Mouse (Mus musculus): Measurements from ENCODE around the gene Galns.

Gene Galns

DNA sequence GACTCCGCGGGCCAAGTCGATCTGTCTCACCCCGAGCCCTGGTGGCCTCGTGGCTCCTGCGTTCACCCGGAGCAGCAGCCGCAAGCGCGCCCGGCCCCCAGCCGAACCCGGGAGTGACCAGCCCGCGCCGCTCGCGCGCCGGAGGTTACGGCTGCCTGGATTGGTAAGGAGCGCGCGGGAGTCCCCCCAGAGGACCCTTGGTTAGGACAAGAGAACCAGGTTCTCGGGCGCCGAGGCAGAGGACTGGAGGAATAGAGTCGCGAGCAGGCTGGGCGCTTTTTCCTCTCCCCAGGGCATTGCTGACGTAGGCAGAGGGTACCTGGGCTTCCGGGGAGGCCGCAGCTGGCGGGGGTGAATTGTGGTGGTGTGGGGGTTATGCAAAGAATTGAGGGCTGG is 43.2 kb downstream of the Galns start:
- no peak for DNase-seq (ENCODE audit: low read depth, low spot score)

DNA sequence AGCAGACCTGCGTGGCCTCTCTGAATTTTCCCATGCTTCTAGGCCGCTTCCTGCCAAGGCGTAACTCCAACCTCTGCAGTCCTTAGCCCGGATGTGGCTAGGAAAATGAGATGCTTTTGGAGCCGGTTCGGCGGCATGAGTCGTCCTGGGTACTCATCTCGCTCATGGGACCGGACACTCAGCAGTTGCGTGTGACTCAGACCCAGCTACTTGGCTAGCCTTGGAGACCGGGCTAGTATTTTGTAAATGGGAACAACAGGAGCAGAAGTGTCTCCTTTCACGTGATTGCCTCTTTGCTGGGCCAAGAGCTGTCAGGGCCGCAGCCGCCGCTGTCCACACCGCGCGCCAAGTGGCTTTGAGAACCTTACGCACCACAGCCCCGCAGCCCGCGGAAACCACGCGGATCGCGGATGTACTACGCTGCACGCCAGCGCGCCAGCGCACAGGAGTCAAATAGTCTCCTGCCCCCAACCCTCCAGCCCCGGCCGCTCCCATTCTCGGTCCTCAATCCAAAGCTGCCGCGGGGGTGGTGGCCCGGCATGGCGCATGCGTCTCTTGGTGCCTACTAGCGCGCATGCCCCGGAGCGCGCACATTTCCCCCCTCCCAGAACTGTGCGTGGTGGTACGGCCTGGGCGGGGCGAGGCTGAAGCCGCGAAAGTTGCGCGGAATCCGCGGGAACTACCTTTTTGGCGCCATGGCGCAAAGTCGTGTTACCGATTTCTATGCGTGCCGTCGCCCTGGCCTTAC is 43.7 kb downstream of the Galns start, which contains the start of gene Cdt1:
TSS of gene Cdt1 (plus strand) at position 655 of the 748 bp plus-strand sequence.
- peak; percentile 98 for DNase-seq (ENCODE audit: low read depth, low spot score)

DNA sequence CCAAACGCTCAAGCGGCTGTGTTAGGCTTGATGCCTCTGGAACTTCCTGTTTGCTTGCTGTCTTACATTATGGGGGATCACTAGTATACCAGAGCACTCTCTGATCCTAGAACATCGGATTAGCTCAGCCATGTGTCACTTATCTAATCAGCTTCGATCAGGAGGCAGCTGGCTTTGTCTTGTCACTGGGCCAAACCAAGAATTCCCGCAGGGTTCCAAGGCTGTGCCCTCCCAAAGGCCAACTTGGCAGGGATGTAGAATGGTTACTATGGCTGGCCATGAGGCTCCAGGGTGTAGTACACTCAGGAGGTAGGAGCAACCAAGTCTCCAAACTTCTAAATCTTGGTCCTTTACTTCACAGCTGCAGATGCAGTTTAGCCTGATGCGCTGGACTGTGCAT is 44.5 kb downstream of the Galns start:
- no peak for DNase-seq (ENCODE audit: low read depth, low spot score)

DNA sequence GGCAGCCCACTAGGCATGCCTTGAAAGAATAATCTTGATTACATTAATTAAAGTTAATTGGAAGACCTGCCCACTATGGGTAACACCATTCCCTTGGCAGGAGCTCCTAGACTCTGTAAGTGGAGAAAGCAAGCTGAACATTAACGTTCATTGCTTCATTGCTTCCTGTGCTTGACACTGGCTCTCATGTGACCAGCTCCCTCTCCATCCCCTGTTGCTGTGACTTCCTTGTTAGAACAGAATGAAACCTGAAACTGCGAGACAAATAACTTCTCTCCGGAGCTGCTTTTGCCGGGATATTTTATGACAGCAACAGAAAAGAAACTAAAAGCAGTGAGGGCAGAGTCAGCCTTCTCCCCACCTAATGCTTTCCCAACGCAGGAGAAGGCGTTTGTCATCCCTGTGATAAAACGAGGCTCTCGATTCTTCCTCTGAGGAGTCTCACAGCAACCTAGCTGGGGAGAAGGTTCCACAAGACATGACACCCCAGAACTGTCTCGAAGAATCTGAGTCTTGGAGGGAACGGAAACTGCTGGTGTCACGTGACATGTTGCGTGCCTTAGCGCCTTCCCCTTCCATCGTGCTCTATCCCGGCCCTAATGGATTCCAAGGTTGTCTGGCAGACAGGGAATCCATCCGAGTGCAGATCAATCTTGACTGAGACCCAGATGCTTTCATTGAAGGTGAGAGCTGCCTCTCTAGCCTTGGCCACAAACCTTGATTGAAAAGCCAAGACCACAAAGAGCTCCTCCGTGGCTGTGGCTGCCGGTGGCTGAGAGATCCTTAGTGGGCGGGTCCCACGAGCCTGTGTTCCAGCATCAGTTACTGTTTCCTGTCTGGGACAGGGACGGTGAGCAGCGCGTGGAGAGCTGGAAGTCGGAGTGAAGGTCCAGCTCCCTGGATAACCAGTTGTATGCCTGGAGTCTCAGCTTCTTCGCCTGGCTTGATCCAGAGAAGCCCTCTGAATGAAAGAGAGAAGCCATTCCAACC is 46.6 kb downstream of the Galns start:
- no peak for DNase-seq (ENCODE audit: low read depth, low spot score)

DNA sequence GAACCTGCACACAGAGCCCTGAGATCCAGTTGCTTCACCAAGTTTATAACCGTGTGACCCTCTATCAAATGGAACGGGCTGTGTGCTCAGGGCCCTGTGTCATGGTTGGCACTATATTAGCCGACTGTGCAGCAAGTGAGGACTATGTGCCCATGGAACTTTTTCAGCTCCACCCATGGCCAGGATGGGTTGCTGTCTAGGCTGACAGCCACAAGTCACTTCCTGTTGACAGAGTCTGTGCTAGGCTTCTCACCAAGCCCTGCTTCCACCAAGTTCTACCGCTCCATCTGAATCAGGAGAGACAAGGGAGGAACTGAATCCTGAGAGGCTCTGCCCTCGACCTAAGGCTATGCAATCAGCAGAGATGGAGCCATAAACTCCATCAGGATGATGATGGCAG is 50.1 kb downstream of the Galns start:
- peak; percentile 31 for DNase-seq (ENCODE audit: low read depth, low spot score)

DNA sequence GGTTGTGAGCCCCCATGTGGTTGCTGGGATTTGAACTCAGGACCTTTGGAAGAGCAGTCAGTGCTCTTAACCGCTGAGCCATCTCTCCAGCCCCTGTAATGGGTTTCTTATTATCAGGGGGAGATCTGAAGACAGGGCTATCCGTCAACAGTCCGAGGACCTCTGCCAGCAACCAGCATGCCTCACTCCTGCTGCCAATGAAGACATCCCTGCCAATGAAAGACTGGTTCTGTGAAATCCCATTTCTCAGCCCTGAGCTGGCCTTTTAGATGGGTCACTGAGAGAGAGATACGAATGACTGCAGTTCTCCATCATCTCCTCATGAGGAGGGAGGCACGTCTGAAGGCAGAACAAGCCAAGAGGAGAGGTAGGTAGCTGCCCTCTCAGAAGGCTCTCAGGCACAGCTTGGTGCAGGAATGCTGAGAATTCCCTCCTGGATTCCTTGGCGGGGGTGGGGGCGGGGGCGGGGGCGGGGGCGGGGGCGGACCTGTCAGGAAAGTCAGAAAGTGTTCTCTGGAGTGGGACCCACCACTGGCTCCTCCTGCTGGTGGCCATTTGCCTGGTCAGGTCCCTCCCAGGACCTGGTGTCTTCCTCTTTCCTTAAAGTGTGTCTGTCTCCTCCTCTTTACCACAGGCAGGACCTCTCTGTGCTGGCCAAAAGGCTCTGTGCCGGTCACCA is 52.5 kb downstream of the Galns start:
- DNase-seq (ENCODE audit: low read depth, low spot score) = no peak

DNA sequence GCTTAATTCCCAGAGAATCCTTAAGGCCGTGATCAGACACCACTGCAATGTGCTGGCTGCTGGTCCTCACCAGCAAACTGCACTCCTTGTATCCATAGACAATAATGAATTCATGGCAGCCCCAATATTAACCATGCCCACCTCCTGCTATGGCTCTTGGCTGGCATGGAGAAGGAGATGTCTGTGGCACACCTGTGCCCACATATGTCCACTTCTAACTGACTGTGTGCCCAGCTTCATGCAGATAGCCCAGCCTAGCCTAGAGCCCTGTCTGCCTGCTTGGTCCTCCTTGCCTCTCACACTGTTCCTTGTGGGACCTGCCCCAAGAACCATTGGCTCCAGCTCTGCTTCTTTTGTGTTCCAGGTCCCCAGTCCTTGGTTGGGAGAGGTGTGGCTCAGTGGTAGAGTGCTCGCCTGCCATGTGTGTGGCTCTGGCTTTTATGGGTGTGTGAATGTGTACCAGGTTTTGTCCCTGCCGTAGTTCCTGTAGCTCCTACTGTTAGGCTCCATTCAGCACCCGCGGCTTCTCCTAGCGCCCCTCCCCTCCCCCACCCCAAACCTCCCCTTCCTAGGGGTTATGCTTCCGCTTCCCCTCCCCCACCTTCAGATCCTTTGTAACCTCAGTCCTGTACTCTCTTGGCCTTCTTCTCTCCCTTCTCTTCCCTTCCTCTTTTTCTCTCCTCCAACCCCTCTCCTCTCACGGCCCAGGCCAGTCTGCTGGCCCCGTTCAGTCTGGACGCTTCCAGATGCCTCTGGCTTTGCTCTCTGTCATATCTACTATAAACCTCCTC is 53.8 kb downstream of the Galns start:
- peak; percentile 69 for DNase-seq (ENCODE audit: low read depth, low spot score)

DNA sequence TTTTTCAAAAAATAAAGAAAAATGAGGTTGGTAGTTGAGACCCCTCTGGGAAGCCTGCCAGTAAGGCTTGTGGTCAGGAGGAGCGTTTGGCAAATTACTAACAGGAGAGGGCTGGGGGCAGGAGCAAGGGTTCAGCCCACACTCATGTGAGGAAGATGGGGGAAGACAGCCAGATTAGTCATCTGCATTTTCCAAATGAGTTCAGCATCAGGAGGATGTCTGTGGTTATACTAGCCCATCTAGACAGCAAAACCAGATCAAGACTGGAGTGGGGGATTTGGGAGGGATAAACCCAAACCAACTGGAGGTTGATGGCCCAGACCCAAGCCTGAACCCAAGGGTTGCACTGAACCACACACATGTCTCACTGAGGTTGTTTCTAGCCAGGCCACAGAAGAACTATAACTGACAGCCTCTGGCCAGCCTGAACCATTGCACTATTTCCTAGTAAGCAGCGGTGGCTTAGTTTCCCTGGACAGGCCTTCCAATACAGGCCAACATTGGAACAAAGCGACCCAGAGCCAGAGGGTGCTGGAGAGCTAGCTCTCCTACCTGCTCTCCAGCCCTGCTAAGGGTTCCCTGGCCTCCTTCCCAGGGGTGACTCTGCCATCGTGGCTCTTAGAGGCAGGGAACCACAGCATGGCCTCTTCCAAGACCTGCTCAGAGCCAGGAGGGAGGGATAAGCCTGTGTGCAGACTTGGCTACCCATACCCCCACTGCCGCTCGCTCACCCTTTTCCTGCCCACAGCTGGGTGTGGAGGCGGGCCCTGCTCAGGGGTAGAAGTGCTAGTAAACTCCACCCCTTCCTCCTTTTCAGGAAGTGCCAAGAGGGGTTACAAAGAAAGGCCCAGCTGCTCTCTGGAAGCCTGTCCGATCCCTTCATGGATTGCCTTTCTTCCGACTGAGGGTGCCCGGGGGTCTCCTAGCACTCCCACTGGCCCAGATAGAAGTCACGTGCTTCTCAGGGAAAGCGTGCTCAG is 54.9 kb downstream of the Galns start:
- peak; percentile 43 for DNase-seq (ENCODE audit: low read depth, low spot score)

DNA sequence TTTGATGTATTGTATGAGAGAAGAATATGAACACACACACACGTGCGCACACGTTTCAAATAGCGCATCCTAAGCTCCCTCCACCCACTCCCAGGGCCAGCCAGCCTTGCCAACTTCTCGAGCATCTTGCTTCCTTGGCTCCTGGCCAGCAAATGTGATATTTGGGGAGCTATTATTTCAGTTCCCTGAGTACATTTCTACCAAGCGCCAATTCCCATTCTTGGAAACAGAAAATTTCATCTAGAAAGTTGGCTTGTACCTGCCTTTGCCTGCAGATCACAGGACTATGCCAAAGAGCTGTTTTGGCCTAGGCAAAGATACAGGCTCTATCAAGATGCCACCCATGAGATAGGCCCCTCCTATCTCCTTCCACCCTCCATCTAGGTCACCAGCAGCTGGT is 56.5 kb downstream of the Galns start:
- peak; percentile 94 for DNase-seq (ENCODE audit: low read depth, low spot score)

DNA sequence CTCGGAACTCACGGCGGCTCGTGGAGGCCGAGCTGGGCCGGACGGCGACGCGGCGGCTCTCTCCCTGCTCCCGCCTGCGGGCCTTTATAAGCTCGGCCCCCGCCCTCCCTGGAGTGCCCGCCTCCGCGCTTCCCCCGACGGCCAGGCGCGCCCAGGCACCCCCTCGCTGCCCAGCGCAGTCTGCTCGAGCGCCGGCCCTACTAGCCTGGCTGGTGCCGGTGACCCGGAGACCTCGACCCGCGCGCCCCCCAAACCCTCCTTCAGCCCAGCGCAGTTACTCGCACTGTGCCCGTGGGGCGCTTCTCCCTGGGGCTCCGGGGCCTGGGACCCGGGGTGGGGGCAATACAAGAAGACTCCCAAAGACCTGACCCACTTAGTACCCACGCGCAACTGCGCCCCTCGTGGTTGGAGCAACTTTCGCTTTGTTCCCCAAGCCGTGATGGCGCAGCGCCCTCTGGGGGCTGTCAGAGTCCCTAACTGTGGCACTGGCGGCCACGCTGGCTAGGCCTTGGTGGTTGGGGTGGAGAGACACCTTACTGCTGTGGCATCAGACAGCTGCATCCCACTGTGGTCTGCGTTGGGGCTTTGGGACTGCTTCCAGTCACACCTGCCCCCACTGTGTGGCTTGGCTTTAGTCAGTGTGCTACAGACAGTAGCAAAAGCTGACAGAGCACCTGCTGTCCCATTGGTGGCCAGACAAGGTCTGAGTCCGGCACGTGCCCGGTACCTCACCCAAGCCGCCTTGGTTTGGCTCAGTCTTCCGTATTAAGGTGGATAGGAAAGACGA is 59.8 kb downstream of the Galns start, which contains the start of gene Piezo1:
TSS of gene Piezo1 (minus strand) at position 65 of the 787 bp plus-strand sequence.
- peak; percentile 78 for DNase-seq (ENCODE audit: low read depth, low spot score)

DNA sequence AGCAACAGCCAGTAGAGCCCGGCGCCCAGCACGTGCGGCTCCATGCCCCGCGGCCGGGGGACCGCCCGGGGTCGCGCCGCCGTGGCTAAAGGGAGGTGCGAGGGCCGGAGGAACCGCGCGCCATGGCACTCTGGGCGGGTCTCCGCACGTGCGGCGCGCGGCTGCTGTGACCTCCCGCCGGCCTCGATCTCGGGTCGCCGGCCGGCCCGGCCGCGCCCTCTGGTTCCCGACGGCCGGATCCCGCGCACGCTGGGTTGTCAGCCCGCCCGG is 60.3 kb downstream of the Galns start:
- DNase-seq (ENCODE audit: low read depth, low spot score) = no peak

DNA sequence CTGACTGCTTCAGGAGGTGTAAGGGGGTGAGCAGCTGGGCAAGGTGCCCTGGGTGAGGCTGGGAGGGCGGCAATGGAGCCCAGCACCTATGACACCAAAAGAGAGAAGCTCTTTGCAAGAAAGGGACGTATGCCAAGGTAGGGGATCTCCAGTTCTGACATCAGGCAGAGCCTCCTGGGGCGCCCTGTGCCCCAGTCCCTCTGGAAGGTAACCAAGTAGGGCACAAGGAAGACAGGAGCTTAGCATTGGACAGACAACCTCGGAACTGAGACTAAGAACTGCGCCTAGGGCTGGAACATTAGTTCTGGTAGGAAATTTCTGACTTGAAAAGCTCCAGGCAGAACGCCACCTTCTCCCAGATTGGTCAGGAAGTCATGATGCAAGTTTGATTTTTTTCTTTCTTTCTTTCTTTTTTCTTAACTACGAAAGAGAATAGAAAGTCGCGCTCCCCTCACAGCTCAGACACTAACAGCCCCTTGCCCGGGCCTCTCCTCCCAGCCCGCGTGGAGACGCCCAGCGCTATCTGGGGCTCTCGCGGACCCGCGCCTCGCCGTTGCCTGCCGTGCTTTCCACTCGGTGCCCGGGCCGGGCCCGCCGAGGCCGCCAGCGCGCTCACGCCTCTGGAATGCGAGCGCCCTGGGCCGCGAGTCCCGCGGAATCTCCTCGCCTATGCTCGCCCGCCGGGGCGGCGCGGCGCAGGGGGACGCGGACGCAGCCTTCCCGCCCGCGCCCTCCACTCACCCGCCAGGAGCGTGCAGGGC is 60.8 kb downstream of the Galns start:
- DNase-seq (ENCODE audit: low read depth, low spot score) = peak; percentile 40

DNA sequence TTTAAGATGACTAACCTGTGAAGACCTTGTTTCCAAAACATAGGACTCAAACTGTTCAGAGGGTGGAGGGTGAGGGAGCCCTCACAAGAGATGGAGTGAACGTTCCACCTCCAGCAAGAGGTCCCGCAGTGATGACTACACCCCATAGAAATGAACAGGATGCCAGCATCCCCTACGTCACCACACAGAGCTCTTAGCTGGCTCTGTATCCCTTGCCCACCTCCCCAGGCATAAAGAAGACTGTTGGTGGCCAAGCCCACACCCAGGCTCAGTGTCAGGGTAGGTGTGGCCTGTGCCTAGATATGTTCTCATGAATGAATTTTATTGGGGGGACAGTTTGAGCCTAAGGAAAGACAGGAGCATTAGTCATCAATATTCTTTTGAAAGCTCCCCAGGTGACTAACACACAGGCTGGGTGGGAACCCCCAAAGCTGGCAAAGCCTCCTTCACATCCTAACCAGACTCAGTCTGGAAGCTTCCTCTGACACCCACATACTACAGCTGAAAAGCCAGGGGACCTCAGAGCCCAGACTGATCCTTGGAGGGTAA is 62.3 kb downstream of the Galns start:
- peak; percentile 75 for DNase-seq (ENCODE audit: low read depth, low spot score)

DNA sequence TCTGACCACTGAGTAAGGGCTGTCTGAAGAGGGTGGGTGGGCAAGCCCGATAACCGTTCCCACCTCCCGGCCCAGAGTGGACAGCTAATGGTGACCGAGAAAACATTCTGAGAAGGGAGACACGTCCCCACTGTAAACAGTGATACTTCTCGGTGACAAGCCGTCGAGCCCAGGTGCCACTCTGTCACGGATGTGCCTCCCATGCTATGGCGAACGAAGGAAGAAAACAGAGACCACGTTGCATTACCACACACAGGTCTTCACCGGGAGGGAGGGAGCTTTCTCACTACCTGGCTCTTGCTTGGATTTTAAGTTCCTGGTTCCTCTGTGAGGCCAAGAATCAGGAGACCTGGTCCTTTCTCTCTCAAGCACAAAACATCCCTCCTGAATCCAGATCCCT is 62.9 kb downstream of the Galns start:
- no peak for DNase-seq (ENCODE audit: low read depth, low spot score)

DNA sequence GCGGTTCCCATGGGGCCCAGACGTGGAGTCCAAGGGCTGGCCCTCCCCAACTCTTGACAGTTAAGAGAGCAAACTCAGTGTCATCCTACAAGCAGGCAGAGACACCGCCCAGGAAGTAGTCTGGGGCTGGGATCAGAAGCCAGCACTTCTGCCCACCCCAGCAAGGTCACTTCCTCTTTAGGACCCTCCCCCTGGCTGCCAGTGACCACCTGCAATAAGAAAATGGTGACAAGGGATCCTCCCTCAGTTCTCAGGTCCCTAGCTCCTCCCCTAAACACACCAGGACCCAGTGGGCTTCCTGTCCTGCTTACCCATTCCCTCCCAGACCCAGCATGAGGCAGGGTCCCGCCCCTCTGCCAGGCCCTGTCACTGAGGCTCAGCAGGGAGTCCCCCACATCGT is 63.4 kb downstream of the Galns start:
- DNase-seq (ENCODE audit: low read depth, low spot score) = no peak

DNA sequence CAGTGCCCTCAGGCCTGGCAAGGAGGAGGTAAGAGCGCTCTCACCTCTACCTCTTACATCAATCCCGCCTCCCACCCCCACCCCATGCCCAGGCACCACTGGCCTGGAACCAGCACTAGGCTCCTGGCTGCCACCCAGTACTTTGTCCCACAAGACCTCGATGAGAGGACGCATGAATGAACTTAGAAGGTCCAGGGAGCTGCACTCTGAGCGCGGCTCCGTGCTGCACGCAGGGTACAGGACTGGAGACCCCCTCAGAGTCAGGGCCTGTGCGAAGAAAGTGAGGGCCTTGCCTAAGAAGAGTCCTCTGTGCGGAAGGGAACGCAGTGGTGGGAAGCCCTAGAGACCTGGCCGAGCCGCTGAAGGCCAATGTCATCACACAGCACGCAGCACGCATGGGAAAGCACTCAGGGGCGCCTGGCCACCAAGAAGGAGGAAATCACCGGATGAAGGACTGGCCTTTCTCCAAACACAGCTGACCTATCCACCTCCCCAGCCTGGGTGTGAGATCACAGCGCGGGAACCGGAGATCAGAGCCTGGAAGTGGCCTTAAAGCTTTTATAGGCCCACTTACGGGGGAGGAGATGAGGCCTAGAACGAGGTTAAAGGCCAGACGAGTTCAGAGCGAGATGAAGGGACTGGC is 64.3 kb downstream of the Galns start:
- no peak for DNase-seq (ENCODE audit: low read depth, low spot score)

DNA sequence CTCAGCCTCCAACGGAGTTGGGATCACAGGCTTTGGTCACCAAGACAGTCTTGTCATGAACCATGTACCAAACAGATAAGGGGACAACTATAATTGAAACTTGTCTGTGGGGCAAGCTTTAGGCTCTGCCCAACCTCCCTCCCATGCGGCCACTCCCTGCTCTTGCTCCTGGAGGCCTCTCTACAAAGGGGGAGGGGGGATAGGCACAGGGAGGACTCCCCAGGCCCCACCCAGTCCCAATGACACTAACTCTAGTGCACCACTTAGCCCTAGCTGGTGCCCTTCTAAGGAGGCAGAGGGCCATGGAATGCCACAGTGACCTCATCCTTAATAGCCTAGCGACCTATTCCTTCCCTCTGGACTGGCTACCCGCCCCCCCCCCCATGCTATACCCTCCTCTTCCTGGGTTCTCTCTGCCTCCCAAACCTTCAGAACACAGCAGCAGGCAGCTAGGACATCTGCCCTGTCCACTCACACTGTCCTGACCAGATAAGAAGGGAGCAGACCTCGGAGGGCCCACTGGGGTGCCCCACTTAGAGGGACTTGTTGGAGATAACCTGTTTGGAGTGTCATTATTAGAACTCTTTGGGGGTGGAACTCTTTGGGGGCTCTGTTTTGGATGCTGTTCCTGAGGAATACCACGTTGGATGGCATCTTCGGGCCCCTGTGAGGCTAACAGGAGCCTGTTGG is 65.1 kb downstream of the Galns start:
- no peak for DNase-seq (ENCODE audit: low read depth, low spot score)
